Mouse (Mus musculus) embryonic fibroblast, embryonic 13.5 days (primary cell): Measurements from ENCODE around the gene Olfr313. TPM values are rescaled to one million over a fixed set of nuclear protein-coding genes. Genes with fewer than 3 reads are reported as not detected.

Experiments
- H3K27ac ChIP-seq: 2 replicates; pipeline ENCODE4 v1.5.1; 2012; ENCODE audit warnings: low read length, control low read depth, inconsistent platforms; ENCODE audit not compliant: insufficient read depth
- H3K4me1 ChIP-seq: 2 replicates; pipeline ENCODE4 v1.6.1; 2011; ENCODE audit warnings: low read length; ENCODE audit not compliant: control insufficient read depth, insufficient read depth
- H3K4me3 ChIP-seq: 2 replicates; pipeline ENCODE4 v1.5.1; 2011; ENCODE audit warnings: mild to moderate bottlenecking, control low read depth, low read length; ENCODE audit not compliant: insufficient read depth
- CTCF ChIP-seq: IDR thresholded peaks from 2 replicates; pipeline ENCODE4 v1.5.1; 2011; ENCODE audit warnings: mild to moderate bottlenecking, control low read depth, low read length, moderate library complexity, borderline replicate concordance; ENCODE audit not compliant: insufficient read depth
- POLR2A ChIP-seq: IDR thresholded peaks from 2 replicates; pipeline ENCODE4 v1.6.1; 2011; ENCODE audit warnings: low read depth, mild to moderate bottlenecking, control low read depth, low read length, moderate library complexity
- polyA plus RNA-seq: library from polyadenylated mRNA; stranded (reverse); fragments of >200 nt; gene quantifications from 2 replicates; pipeline ENCODE4 v1.2.4, GENCODE M21; 2011; ENCODE audit warnings: low read depth; ENCODE audit not compliant: missing spikeins, insufficient read length

The Olfr313 gene
- polyA plus RNA-seq, 1 experiment: not detected

GRCm38 (mm10) chr11:58849731-58850130, 34.9 kb downstream of the Olfr313 start:
- H3K4me3 ChIP-seq: no peak overlapping the region
- peaks cover 5% of the 10 kb centered on the region for H3K4me1 ChIP-seq
- no peak overlapping the region for H3K27ac ChIP-seq
- no peak for TF ChIP-seq CTCF
- TF ChIP-seq POLR2A: no peak

GRCm38 (mm10) chr11:58860744-58861143, 45.9 kb downstream of the Olfr313 start:
- no peak for TF ChIP-seq CTCF
- TF ChIP-seq POLR2A: no peak
- no peak overlapping the region for H3K4me3 ChIP-seq
- no peaks in the 10 kb centered on the region for H3K4me1 ChIP-seq

GRCm38 (mm10) chr11:58867039-58867953, 52.5 kb downstream of the Olfr313 start, which contains the start of gene 2810021J22Rik:
2810021J22Rik (plus strand) TSS chr11:58867216.
- H3K4me3 ChIP-seq: peak within 1 kb of the TSS; percentile 85
- TF ChIP-seq POLR2A (peak; percentile 85), CTCF (no peak)

More at GRCm38 (mm10) chr11:58860744-58861143, 45.9 kb downstream of the Olfr313 start:
- no peak overlapping the region for H3K27ac ChIP-seq

GRCm38 (mm10) chr11:58867954-58868330, 53.1 kb downstream of the Olfr313 start:
- Histone ChIP-seq H3K27ac (no peak overlapping the region), H3K4me1 (no peaks in the 10 kb centered on the region; the same call in 1 of the 2 replicates), H3K4me3 (peak overlapping the region; percentile 85; the same call in 1 of the 2 replicates)
- TF ChIP-seq POLR2A: no peak
- no peak for TF ChIP-seq CTCF

More at GRCm38 (mm10) chr11:58867039-58867953, 52.5 kb downstream of the Olfr313 start, which contains the start of gene 2810021J22Rik:
- Histone ChIP-seq H3K27ac (0 out of 2 replicates have a peak within 1 kb of the TSS, but pooled peaks have one; percentile 17), H3K4me1 (no peaks in the 10 kb centered on the region; the same call in 1 of the 2 replicates)

Other genes starting within 250 kb of the Olfr313 start
- not detected in 2 replicates for gene Olfr224, start 244.4 kb upstream of the Olfr313 start, polyA plus RNA-seq
- gene Olfr325, start 237.3 kb upstream of the Olfr313 start, polyA plus RNA-seq: not detected in 2 replicates
- not detected in 2 replicates for gene Olfr324, start 219.9 kb upstream of the Olfr313 start, polyA plus RNA-seq
- gene 2210407C18Rik, start 198.9 kb upstream of the Olfr313 start, polyA plus RNA-seq: not detected in 2 replicates
- not detected in 2 replicates for gene Olfr323, start 184.5 kb upstream of the Olfr313 start, polyA plus RNA-seq
- not detected in 2 replicates for gene Trim58, start 174.5 kb upstream of the Olfr313 start, polyA plus RNA-seq
- not detected in 2 replicates for gene Olfr322, start 156.2 kb upstream of the Olfr313 start, polyA plus RNA-seq
- not detected in 2 replicates for gene Olfr320, start 133.9 kb upstream of the Olfr313 start, polyA plus RNA-seq
- not detected in 2 replicates for gene Olfr319, start 115.8 kb upstream of the Olfr313 start, polyA plus RNA-seq
- gene Olfr318, start 91.0 kb upstream of the Olfr313 start, polyA plus RNA-seq: not detected in 2 replicates
- gene Olfr317, start 75.8 kb upstream of the Olfr313 start, polyA plus RNA-seq: not detected in 2 replicates
- gene Olfr316, start 62.3 kb upstream of the Olfr313 start, polyA plus RNA-seq: not detected in 2 replicates
- gene Olfr315, start 41.8 kb upstream of the Olfr313 start, polyA plus RNA-seq: not detected in 2 replicates
- gene Olfr314, start 32.0 kb upstream of the Olfr313 start, polyA plus RNA-seq: not detected in 2 replicates
- not detected in 2 replicates for gene Fam183b, start 13.0 kb upstream of the Olfr313 start, polyA plus RNA-seq
- gene Olfr312, start 14.2 kb downstream of the Olfr313 start, polyA plus RNA-seq: not detected in 2 replicates
- not detected in 2 replicates for gene Olfr311, start 24.3 kb downstream of the Olfr313 start, polyA plus RNA-seq
- gene Gm12258, start 32.2 kb downstream of the Olfr313 start, polyA plus RNA-seq: 5.4 and 6.8 TPM in 2 replicates
- gene 2810021J22Rik, start 52.2 kb downstream of the Olfr313 start, polyA plus RNA-seq: 6.6 TPM in 2 replicates
- 4.1 and 6.2 TPM in 2 replicates for gene Zfp39, start 89.2 kb downstream of the Olfr313 start, polyA plus RNA-seq
- gene Btnl10, start 102.9 kb downstream of the Olfr313 start, polyA plus RNA-seq: not detected in 2 replicates
- gene Rnf187, start 123.9 kb downstream of the Olfr313 start, polyA plus RNA-seq: 91.5 and 99.2 TPM in 2 replicates
- gene Hist3h2ba, start 133.9 kb downstream of the Olfr313 start, polyA plus RNA-seq: not detected in 2 replicates
- 9.7 and 12.5 TPM in 2 replicates for gene Hist3h2a, start 139.7 kb downstream of the Olfr313 start, polyA plus RNA-seq
- not detected in 2 replicates for gene Trim17, start 139.7 kb downstream of the Olfr313 start, polyA plus RNA-seq
- 17.5 and 20.1 TPM in 2 replicates for gene Trim11, start 163.1 kb downstream of the Olfr313 start, polyA plus RNA-seq